Mouse (Mus musculus) gastrocnemius, adult 2 months (tissue): ENCODE measurements around the gene Klf11. TPM values are rescaled to one million over a fixed set of nuclear protein-coding genes. Genes with fewer than 3 reads are reported as not detected.
"Not testable (repeated sequence)": the region's sequence is repeated elsewhere in the genome, so short reads cannot be mapped to it uniquely, and the experiment has no call there.

Experiments used
- DNase-seq: peaks from one replicate; pipeline ENCODE4 v3.0.0; 2022
- H3K27ac ChIP-seq: fragments of 200-600 bp; 2 replicates; pipeline ENCODE4 v1.8.1; 2022; ENCODE audit warnings: mild to moderate bottlenecking
- H3K4me3 ChIP-seq: fragments of 200-600 bp; 2 replicates; pipeline ENCODE4 v1.8.1; 2022; ENCODE audit warnings: mild to moderate bottlenecking, moderate library complexity
- CTCF ChIP-seq: fragments of 200-600 bp; IDR thresholded peaks from 2 replicates; pipeline ENCODE4 v1.8.1; 2022; ENCODE audit warnings: antibody characterized with exemption, mild to moderate bottlenecking, moderate library complexity
- intact Hi-C: fragments of 180-260 bp; cut with DNase I; formaldehyde crosslinking; loops from one replicate; pipeline ENCODE4 v1.15.1; 2025
- total RNA-seq, 2 experiments: library from RNA; stranded (reverse); gene quantifications; 2 replicates each; pipeline ENCODE4 v1.2.3; 2021

The Klf11 gene
- total RNA-seq, 2 experiments from 2014 or later: 4.1 to 7.9 TPM

DNA sequence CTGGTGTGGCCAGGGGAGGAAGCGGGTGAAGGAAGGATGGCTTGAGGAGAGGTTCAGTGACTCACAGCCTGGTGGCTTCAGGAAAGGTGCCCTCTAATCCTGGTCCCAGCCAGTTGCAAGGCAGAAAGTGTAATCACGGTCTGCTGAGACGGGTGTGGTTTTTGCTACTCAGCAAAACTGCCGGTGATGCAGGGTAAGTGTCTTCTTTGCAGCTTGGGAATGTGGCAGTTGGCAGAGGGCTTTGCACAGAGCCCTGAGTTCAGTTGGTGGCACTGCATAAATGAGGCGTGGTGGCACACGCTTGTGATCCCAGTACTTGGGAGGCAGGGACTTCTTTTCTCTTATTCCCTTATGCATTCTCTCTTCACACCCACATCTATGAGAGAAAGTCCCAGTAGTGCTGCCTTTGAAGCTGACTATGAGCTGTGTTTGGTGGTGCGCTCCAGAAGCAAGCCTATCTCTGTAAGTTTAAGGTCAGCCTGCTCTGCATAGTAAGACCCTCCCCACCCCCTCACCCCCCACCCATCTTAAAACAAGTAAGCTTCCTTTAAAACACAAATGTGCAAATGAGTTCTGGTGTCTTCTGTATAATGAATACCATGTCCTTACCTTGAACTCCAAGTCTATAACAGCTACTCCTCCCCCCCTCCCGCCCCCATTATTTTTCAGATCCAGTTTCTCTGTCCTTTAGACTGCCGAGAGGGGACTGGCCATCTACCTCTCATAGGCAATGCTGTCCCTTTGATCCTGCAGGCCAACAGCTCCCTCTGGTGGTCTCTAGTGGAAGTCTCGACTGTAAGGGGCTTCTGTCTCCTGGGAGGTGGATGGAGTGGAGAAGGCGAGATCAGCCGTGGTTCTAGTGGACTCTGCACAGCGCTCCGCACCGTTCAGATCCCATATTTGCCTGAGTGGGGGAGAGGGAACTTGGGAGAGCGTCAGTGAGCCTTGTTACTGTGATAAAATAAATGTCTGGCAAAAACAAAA is 45.7 kb downstream of the Klf11 start:
- peak; percentile 86 for DNase-seq
- H3K27ac ChIP-seq: no peak overlapping the region
- intact Hi-C loops: loop anchor here (1.0 to 2.0 kb wide), 3 partner anchors 21 to 226 kb away; no protein-coding TSS in a partner anchor
- H3K4me3 ChIP-seq: no peak overlapping the region
- peak; percentile 90 for TF ChIP-seq CTCF

GRCm38 (mm10) chr12:24697484-24698204 is 46.6 kb downstream of the Klf11 start:
- no peak overlapping the region for H3K27ac ChIP-seq
- intact Hi-C loops: loop anchor here (1.0 to 2.0 kb wide), 3 partner anchors 22 to 227 kb away; no protein-coding TSS in a partner anchor
- DNase-seq: peak; percentile 19
- H3K4me3 ChIP-seq: no peak overlapping the region
- no peak for TF ChIP-seq CTCF

DNA sequence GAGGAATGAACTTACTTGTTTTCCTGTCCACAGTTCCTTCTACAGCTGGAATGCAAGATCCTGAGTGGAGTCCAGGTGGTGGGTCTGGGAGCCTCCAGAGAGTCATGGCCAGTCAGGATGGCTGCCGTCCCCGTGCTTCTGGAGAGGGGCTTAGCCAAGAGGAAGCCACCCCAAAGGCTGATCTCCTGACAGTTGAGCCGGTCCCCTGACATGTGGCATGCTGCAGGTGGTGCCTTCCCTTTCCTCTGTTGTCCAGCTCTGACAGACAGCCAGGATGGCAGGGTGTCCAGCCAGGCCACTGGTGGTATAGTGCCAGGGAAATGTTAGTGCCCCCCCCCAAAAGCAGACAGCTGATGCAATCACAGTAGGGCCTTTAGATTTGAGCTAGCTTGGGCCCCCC is 47.4 kb downstream of the Klf11 start:
- Histone ChIP-seq H3K4me3 (no peak overlapping the region), H3K27ac (no peak overlapping the region)
- intact Hi-C loops: no loop called here
- no peak for TF ChIP-seq CTCF
- peak; percentile 8 for DNase-seq

- intact Hi-C loops: no loop called here
- DNase-seq: no peak
- no peak overlapping the region for H3K27ac ChIP-seq
- no peak overlapping the region for H3K4me3 ChIP-seq
- no peak for TF ChIP-seq CTCF
These were observed 48.5 kb downstream of the Klf11 start for GRCm38 (mm10) chr12:24699578-24699977.

DNA sequence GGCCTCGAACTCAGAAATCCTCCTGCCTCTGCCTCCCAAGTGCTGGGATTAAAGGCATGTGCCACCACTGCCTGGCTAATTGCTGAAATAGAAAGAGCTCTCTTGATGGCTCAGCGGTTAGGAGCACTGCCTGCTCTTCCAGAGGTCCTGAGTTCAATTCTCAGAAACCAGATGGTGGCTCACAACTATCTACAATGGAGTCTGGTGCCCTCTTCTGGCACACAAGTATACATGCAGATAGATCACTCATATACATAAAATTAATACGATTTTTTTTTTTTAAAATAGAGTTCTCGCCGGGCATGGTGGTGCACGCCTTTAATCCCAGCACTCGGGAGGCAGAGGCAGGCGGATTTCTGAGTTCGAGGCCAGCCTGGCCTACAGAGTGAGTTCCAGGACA is 50.5 kb downstream of the Klf11 start:
- DNase-seq, intact Hi-C loops, H3K27ac ChIP-seq, H3K4me3 ChIP-seq: not testable (repeated sequence)
- TF ChIP-seq CTCF: peak; percentile 15; the same call in 1 of the 2 replicates

DNA sequence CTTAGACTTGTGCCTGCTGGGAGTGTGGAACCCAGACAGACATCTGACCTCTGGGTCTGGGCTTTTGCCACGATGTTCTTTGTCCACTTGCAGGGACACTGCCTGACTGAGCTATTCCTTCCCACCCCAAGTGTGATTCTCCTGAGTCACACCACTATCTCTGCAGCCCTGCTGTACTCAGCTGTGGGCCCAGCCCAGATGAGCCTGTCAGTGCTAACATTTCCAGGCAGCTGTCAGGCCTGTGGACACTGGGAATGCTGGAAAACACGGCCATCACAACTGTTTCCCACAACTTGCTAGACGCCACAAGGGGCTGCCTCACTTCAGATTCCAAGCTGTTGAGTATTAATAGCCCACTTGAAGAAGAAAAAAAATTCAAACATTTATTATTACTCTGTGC is 51.9 kb downstream of the Klf11 start:
- no peak for TF ChIP-seq CTCF
- Histone ChIP-seq H3K27ac (no peak overlapping the region), H3K4me3 (no peak overlapping the region)
- intact Hi-C loops: no loop called here
- no peak for DNase-seq

DNA sequence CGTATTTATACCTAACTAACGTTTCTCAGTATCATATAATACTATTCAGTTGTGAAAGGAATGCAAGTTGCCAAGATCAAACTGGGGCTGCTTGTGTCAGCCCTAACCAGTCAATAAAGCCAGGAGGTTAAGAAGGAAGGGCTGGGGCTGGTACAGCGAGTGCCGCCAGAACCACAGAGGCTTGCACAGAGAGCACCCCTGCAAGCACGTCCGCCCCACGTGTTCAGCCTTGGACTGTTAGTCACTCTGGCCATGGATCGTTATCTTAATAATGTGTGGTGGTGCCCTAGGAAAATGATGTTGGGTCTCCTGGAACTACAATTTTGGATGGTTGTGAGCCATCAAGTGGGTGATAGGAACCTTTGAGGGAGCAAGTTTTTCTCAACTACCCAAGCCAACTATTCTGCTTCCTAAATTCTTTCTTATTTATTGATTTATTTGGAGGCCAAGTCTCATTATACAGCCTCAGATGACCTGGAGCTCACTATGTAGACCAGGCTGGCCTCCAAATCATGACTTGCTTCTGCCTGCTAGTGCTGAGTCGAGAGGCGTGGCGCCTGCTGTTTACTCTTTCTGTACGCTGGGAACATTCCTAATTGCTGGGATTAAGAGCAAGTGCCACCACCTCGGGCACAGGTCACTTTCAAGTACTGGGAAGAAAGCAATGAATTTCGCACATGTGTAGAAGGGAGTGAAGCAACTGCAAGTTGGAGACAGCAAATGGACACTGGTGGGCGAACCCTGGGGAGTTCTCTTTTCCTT is 54.6 kb downstream of the Klf11 start:
- Histone ChIP-seq H3K4me3 (no peak overlapping the region), H3K27ac (no peak overlapping the region)
- intact Hi-C loops: no loop called here
- no peak for TF ChIP-seq CTCF
- no peak for DNase-seq

DNA sequence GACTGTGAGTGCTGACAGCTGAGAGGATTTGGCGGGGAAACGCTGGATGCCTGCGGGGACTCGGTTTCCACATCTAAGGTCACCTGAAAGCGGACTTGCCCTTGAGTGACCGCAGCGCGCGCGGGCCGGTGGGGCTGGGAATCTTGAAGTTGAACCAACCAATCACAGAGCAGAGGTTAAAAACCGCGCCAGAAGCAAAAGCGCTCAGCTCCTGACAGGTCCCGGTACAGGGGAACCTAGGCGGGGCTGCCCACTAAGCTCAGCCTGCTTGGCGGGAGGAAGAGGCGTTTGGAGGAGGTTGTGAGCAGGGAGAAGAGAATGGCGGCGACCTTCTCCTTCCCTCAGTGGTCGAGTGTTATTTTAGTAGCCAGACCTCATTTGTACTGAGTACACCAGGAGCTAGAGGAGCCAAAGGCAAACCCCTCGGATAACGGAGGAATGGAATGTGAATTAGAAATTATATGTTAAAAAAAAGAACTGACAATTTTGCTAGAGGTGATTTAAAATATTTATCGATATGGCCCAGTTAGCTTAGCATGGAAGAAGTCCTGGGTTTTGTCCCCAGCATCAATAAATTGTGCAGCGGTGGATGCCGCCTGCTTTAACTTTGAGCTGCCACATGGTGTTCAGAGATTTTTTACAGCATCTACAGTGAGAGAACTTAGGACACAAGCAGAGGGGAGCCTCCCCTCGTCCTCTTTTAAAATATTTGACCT is 55.8 kb downstream of the Klf11 start:
- no peak for TF ChIP-seq CTCF
- H3K27ac ChIP-seq: no peak overlapping the region
- no peak for DNase-seq
- no peak overlapping the region for H3K4me3 ChIP-seq
- intact Hi-C loops: no loop called here

GRCm38 (mm10) chr12:24707480-24707802 is 56.4 kb downstream of the Klf11 start:
- DNase-seq: no peak
- Histone ChIP-seq H3K27ac (no peak overlapping the region), H3K4me3 (peak overlapping the region; percentile 95; the same call in 1 of the 2 replicates)
- no peak for TF ChIP-seq CTCF
- intact Hi-C loops: no loop called here

GRCm38 (mm10) chr12:24707954-24708823 is 57.1 kb downstream of the Klf11 start, which contains the start of gene Rrm2:
TSS of gene Rrm2 (plus strand) at chr12:24708241.
- DNase-seq: peak; percentile 97
- intact Hi-C loops: no loop called here
- peak; percentile 89 for TF ChIP-seq CTCF
- H3K4me3 ChIP-seq: peak within 1 kb of the TSS; percentile 95
- peak within 1 kb of the TSS; percentile 81 for H3K27ac ChIP-seq

- no peak for DNase-seq
- intact Hi-C loops: no loop called here
- Histone ChIP-seq H3K4me3 (peak overlapping the region; percentile 95), H3K27ac (peak overlapping the region; percentile 81)
- TF ChIP-seq CTCF: no peak
These were observed 57.7 kb downstream of the Klf11 start for GRCm38 (mm10) chr12:24708824-24709218.
